Mouse (Mus musculus): ENCODE data around the gene Socs4. TPM values are rescaled to one million over a fixed set of nuclear protein-coding genes. Genes with fewer than 3 reads are reported as not detected.

Socs4 gene
- polyA plus RNA-seq (2015; fragmentation: Nextera tagmentation; extraction: Ambion mirVana): 2.7 and 3.8 TPM in 2 replicates

- Histone ChIP-seq H3K36me3 (peaks cover 10% of the 10 kb centered on the region; the same call in 1 of the 2 replicates), H3K4me1 (peaks cover 22% of the 10 kb centered on the region), H3K4me3 (peak within 1 kb of the TSS; percentile 88), H3K27me3 (no peaks in the 10 kb centered on the region), H3K9ac (peak within 1 kb of the TSS; percentile 83), H3K9me3 (no peaks in the 10 kb centered on the region), H3K27ac (peak within 1 kb of the TSS; percentile 96), H3K4me2 (peak within 1 kb of the TSS; percentile 69)
- under 1% methylated on average over 74 of the region's 77 CpGs for WGBS
- peak; percentile 98 for ATAC-seq (ENCODE audit: borderline replicate concordance, extremely low read depth, low FRiP score, low TSS enrichment)
These were observed at the start of gene Socs4, which contains the start of gene Wdhd1 for GRCm38 (mm10) chr14:47276637-47277393. Gene Socs4, plus strand, starts transcription at chr14:47276931. Gene Wdhd1, minus strand, starts transcription at chr14:47276857.

DNA sequence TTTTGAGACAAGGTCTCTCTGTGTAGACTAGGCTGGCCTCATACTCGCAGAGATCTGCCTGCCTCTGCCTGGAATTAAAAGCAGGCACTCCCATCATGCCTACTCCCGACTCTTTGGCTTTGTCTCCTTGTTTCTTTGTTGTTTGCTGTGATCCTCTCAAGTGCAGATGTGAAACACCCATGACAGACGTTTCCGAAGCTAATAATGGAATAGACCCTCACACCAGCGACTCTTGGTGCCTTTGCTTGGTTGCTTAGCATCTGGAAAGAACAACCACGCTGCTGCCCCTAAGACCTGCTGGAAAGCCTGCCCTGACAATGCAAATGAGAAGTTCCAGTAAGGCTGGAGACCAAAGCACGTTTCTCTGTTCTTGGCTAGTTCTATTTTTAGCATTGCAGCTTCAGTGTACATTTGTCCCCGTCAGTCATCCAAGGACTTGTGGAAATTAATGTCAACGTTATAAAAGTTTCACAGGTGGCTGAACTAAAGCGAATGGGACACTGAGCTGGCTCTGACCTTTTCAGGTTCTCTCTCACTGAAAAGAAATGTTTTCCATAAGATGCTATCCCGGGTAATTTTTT is 46.8 kb upstream of the Socs4 start:
- H3K27me3 ChIP-seq: no peaks in the 10 kb centered on the region
- no peaks in the 10 kb centered on the region for H3K9me3 ChIP-seq
- WGBS: 64% methylated on average over 11 of the region's 11 CpGs
- no peak overlapping the region for H3K9ac ChIP-seq
- H3K27ac ChIP-seq: no peak overlapping the region
- no peak overlapping the region for H3K4me3 ChIP-seq
- no peaks in the 10 kb centered on the region for H3K36me3 ChIP-seq
- no peak overlapping the region for H3K4me2 ChIP-seq
- ATAC-seq (ENCODE audit: borderline replicate concordance, extremely low read depth, low FRiP score, low TSS enrichment): no peak
- H3K4me1 ChIP-seq: no peaks in the 10 kb centered on the region

- no peak for ATAC-seq (ENCODE audit: borderline replicate concordance, extremely low read depth, low FRiP score, low TSS enrichment)
- Histone ChIP-seq H3K9ac (no peak overlapping the region), H3K4me1 (no peaks in the 10 kb centered on the region), H3K36me3 (no peaks in the 10 kb centered on the region), H3K27ac (no peak overlapping the region), H3K9me3 (0 out of 2 replicates have a peak, but pooled peaks cover 5% of the 10 kb centered on the region), H3K4me2 (no peak overlapping the region), H3K27me3 (no peaks in the 10 kb centered on the region), H3K4me3 (no peak overlapping the region)
- 44% methylated on average over 2 of the region's 2 CpGs for WGBS
These were observed 43.1 kb upstream of the Socs4 start for GRCm38 (mm10) chr14:47233602-47234001.

- no peak overlapping the region for H3K27ac ChIP-seq
- H3K9me3 ChIP-seq: 0 out of 2 replicates have a peak, but pooled peaks cover 5% of the 10 kb centered on the region
- H3K36me3 ChIP-seq: no peaks in the 10 kb centered on the region
- no peaks in the 10 kb centered on the region for H3K27me3 ChIP-seq
- H3K9ac ChIP-seq: no peak overlapping the region
- no peak for ATAC-seq (ENCODE audit: borderline replicate concordance, extremely low read depth, low FRiP score, low TSS enrichment)
- no peak overlapping the region for H3K4me3 ChIP-seq
- H3K4me1 ChIP-seq: no peaks in the 10 kb centered on the region
- H3K4me2 ChIP-seq: no peak overlapping the region
- WGBS: 86% methylated on average over 3 of the region's 3 CpGs
These were observed 42.7 kb upstream of the Socs4 start for GRCm38 (mm10) chr14:47234032-47234431.

DNA sequence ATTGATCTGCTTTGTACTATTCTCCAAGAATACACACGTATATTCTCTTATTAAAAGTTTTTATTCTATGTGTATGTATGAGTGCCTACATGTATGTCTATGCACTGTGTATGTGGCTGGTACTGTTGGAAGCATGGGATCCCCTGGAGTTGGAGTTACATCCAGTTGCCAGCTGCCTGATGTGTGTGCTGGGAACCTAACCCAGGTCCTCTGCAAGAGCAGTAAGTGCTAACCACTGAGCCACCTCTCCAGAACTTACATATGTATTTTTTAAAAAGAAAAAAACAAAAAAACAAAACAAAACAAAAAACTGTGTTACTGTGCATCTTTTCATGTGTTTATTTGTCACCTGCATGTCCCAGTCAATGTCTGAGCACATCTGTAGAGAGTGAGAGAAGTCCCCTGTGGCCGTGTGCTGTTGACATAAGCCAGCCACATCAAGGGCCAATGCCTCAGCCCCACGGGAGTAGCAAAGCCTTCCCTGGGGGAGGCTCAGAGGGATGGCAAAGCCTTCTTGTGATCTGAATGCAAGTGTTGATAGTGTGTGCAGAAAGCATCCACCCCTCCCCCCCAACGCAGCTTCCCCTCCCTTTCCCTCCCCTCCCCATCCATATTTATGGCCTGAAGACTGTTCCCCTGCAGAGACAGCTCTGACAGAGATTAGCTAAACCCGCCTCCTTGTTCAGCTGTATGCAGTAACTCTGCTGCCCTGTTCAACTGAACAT is 42.0 kb upstream of the Socs4 start:
- 56% methylated on average over 5 of the region's 5 CpGs for WGBS
- ATAC-seq (ENCODE audit: borderline replicate concordance, extremely low read depth, low FRiP score, low TSS enrichment): no peak
- no peaks in the 10 kb centered on the region for H3K36me3 ChIP-seq

DNA sequence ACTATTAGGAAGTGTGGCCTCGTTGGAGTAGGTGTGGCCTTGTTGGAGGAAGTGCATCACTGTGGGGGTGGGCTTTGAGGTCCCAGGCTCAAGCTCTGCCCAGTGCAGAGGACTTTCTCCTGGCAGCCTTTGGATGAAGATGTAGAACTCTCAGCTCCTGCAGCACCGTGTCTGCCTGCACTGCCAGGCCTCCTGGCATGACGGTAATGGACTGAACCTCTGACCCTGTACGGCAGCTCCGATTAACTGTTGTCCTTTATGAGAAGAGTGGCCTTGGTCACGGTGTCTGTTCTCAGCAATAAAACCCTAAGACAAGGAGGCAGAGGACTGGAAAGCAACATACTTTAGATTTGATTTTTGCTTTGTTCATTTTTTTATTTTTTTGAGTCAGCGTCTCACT is 40.2 kb upstream of the Socs4 start:
- no peak overlapping the region for H3K27ac ChIP-seq
- H3K4me3 ChIP-seq: no peak overlapping the region
- 89% methylated on average over 7 of the region's 7 CpGs for WGBS
- no peaks in the 10 kb centered on the region for H3K4me1 ChIP-seq
- no peak overlapping the region for H3K4me2 ChIP-seq
- no peak overlapping the region for H3K9ac ChIP-seq
- H3K36me3 ChIP-seq: peaks cover 9% of the 10 kb centered on the region
- no peaks in the 10 kb centered on the region for H3K27me3 ChIP-seq
- H3K9me3 ChIP-seq: 0 out of 2 replicates have a peak, but pooled peaks cover 5% of the 10 kb centered on the region
- no peak for ATAC-seq (ENCODE audit: borderline replicate concordance, extremely low read depth, low FRiP score, low TSS enrichment)

More for the DNA sequence above, 42.0 kb upstream of the Socs4 start:
- no peak overlapping the region for H3K9ac ChIP-seq
- 0 out of 2 replicates have a peak, but pooled peaks cover 5% of the 10 kb centered on the region for H3K9me3 ChIP-seq
- H3K4me3 ChIP-seq: no peak overlapping the region
- no peaks in the 10 kb centered on the region for H3K4me1 ChIP-seq
- no peak overlapping the region for H3K27ac ChIP-seq
- H3K27me3 ChIP-seq: no peaks in the 10 kb centered on the region
- no peak overlapping the region for H3K4me2 ChIP-seq

DNA sequence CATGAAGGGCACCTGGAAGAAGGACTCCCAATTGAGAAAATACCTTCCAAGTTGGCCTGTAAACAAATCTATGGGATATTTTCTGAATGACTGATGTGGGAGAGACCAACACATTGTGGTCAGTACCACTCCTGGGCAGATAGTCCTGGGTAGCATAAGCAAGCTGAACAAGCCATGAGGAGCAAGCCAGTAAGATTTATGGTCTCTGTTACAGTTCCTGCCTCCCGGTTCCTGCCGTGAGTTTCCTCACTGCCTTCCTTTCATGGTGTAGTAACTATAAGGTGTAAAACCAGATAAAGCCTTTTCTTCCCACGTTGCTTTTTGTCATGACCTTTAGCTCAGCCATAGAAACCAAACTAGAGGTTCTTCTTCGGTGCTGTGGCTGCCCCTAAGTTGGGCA is 39.4 kb upstream of the Socs4 start:
- Histone ChIP-seq H3K36me3 (peaks cover 13% of the 10 kb centered on the region), H3K9me3 (0 out of 2 replicates have a peak, but pooled peaks cover 5% of the 10 kb centered on the region), H3K9ac (no peak overlapping the region), H3K27me3 (no peaks in the 10 kb centered on the region), H3K4me2 (no peak overlapping the region), H3K4me3 (no peak overlapping the region), H3K4me1 (no peaks in the 10 kb centered on the region), H3K27ac (no peak overlapping the region)
- WGBS: 83% methylated on average over 4 of the region's 4 CpGs
- ATAC-seq (ENCODE audit: borderline replicate concordance, extremely low read depth, low FRiP score, low TSS enrichment): no peak

DNA sequence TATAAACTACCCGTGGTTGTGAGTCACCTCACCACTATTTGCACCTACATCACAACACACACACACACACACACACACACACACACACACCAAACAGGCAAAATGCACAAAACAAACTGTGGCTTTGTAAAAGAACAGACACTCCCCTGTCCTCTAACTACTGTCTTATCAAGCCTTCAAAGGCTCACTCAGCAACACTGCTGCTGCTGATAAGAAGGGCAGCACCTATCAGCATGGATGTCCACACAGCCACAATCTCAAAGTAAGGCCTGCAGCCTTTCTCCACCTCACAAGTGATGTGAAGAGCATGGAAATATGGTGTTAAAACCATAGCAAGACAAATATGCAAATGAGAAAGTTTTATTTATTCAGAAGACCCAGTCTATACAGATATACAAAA is 36.1 kb upstream of the Socs4 start:
- no peak for ATAC-seq (ENCODE audit: borderline replicate concordance, extremely low read depth, low FRiP score, low TSS enrichment)
- H3K4me1 ChIP-seq: no peaks in the 10 kb centered on the region
- 0 out of 2 replicates have a peak, but pooled peaks cover 2% of the 10 kb centered on the region for H3K9me3 ChIP-seq
- H3K4me2 ChIP-seq: no peak overlapping the region
- WGBS: 69% methylated on average over 1 of the region's 1 CpGs
- no peak overlapping the region for H3K4me3 ChIP-seq
- H3K27ac ChIP-seq: no peak overlapping the region
- H3K36me3 ChIP-seq: peaks cover 31% of the 10 kb centered on the region
- H3K27me3 ChIP-seq: no peaks in the 10 kb centered on the region
- H3K9ac ChIP-seq: no peak overlapping the region

GRCm38 (mm10) chr14:47241046-47241445 is 35.7 kb upstream of the Socs4 start:
- H3K9me3 ChIP-seq: no peaks in the 10 kb centered on the region
- H3K4me2 ChIP-seq: no peak overlapping the region
- no peak for ATAC-seq (ENCODE audit: borderline replicate concordance, extremely low read depth, low FRiP score, low TSS enrichment)
- no peak overlapping the region for H3K9ac ChIP-seq
- H3K4me3 ChIP-seq: no peak overlapping the region
- WGBS: 86% methylated on average over 6 of the region's 6 CpGs
- no peaks in the 10 kb centered on the region for H3K27me3 ChIP-seq
- no peaks in the 10 kb centered on the region for H3K4me1 ChIP-seq
- peaks cover 33% of the 10 kb centered on the region for H3K36me3 ChIP-seq
- H3K27ac ChIP-seq: no peak overlapping the region

DNA sequence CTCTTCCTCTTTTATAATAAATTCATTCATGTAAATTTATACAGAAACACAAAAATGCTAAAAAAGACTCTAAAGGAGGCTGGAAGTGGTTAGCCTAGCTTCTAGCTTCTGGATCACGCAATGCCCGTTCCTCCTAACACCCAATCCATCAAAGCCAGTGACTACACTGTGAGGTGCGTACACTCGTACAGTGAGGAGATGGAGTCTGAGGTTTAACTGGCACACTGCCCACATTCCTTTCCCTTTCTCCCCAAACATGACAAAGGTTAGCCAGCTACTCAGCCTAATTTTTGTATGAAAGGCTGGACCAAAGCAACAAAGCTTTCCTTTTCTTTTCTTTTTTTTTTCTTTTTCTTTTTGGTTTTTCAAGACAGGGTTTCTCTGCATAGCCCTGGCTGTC is 34.0 kb upstream of the Socs4 start:
- H3K4me1 ChIP-seq: no peaks in the 10 kb centered on the region
- H3K27me3 ChIP-seq: no peaks in the 10 kb centered on the region
- peaks cover 50% of the 10 kb centered on the region for H3K36me3 ChIP-seq
- 21% methylated on average over 4 of the region's 4 CpGs for WGBS
- H3K27ac ChIP-seq: no peak overlapping the region
- no peak overlapping the region for H3K9ac ChIP-seq
- no peak overlapping the region for H3K4me2 ChIP-seq
- no peak overlapping the region for H3K4me3 ChIP-seq
- H3K9me3 ChIP-seq: no peaks in the 10 kb centered on the region
- ATAC-seq (ENCODE audit: borderline replicate concordance, extremely low read depth, low FRiP score, low TSS enrichment): no peak

GRCm38 (mm10) chr14:47249839-47250238 is 26.9 kb upstream of the Socs4 start:
- Histone ChIP-seq H3K9ac (no peak overlapping the region), H3K36me3 (peaks cover 43% of the 10 kb centered on the region), H3K4me1 (no peaks in the 10 kb centered on the region), H3K9me3 (no peaks in the 10 kb centered on the region), H3K27me3 (no peaks in the 10 kb centered on the region), H3K4me2 (no peak overlapping the region), H3K4me3 (no peak overlapping the region), H3K27ac (no peak overlapping the region)
- WGBS: 84% methylated on average over 6 of the region's 6 CpGs
- no peak for ATAC-seq (ENCODE audit: borderline replicate concordance, extremely low read depth, low FRiP score, low TSS enrichment)

- H3K27ac ChIP-seq: no peak overlapping the region
- H3K36me3 ChIP-seq: peaks cover 57% of the 10 kb centered on the region
- WGBS: 95% methylated on average over 3 of the region's 3 CpGs
- no peaks in the 10 kb centered on the region for H3K4me1 ChIP-seq
- H3K4me2 ChIP-seq: no peak overlapping the region
- no peaks in the 10 kb centered on the region for H3K9me3 ChIP-seq
- no peak overlapping the region for H3K9ac ChIP-seq
- no peak for ATAC-seq (ENCODE audit: borderline replicate concordance, extremely low read depth, low FRiP score, low TSS enrichment)
- no peak overlapping the region for H3K4me3 ChIP-seq
- H3K27me3 ChIP-seq: no peaks in the 10 kb centered on the region
These were observed 11.9 kb upstream of the Socs4 start for GRCm38 (mm10) chr14:47264866-47265265.

All from lung, embryonic 15.5 days (tissue).